Mouse (Mus musculus): ENCODE measurements around the gene Enkd1.

The Enkd1 gene

DNA sequence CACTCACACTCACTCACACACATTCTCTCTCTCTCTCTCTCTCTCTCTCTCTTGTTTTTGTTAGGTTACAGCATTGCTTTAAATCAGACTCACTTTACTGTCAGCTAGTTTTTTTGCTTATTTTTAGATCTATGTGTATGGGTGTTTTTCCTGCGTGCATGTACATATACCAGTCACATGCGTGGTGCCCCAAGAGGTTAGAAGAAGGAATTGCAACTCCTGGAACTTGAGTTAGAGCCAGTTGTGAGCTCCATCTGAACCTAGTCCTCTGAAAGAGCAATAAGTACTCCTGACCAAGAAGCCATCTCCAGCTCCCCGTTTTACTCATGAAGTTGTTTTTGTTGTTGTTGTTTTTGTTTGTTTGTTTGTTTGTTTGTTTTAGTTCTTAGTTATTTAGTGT lies 46.8 kb downstream of the Enkd1 start:
- peak; percentile 73 for DNase-seq (ENCODE audit: low read depth, low spot score)

DNA sequence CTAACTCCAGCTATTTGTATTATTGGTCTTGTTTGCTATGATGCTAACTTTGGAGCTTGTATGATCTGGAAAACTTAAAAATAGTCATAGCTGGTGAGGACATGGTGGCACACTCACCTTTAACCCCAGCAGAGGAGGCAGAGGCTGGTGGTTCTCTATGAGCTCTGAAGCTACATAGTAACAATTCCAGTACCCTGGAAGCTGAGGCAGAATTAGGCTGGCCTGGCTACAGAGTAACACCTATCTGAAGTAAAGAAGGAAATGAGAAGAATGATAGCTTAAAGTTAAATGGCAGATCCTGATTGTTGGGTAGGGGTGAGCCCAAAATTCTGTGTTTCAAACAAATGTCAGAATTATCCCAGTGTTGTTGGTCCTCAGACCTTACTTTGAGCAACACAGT lies 50.4 kb downstream of the Enkd1 start:
- DNase-seq (ENCODE audit: low read depth, low spot score), result no peak

All from CD4-positive, CD25-positive, alpha-beta regulatory T cell, adult 2 months (primary cell).